8 mouse cellular contexts compared by ENCODE assay signal in the genomic region with DNA sequence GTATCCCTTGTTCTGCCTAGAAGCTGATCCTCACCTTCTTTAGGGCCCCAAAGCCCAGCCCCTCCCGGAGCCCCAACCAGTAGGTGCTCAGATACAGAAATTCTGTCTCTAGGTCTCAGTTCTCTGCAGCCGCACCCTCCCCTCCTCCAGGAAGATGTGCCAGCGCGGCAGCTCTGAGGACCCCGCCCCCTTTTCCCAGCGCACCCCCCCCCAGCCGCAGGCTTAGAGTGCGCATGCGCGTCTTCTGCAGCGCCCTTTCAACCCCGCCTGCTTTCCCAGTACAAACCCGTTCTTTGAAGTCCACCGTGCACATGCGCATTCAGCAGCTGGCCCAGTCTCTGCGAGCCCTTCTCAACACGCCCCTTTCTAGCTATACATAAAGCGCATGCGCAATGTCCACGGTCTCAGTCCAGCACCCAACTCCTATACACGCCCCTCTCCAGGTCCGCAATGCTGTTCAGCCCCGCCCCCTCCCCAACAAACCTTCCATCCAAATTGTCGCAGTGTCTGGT. TPM values are rescaled to one million over a fixed set of nuclear protein-coding genes. Genes with fewer than 3 reads are reported as not detected.
DNase-seq lines count a peak whose midpoint lies in the region; ATAC-seq and TF ChIP-seq lines count a peak whose summit lies in the region.

No protein-coding gene starts in this region.

- peak; percentile 98 for DNase-seq in 3T3-L1 (ENCODE audit: low read depth, low spot score)
- DNase-seq in embryonic facial prominence, embryonic 14.5 days (ENCODE audit: low spot score), result peak; percentile 98
- peak; percentile 83 to 92 for DNase-seq in heart, adult 9 months (ENCODE audit: low spot score in 2 of 2)
- peak; percentile 87 for DNase-seq in kidney, adult 9 months
- peak; percentile 58 to 61 for DNase-seq in spleen, adult 2 months (ENCODE audit: low read depth in 1 of 2, low spot score in 2 of 2)

- peaks cover 40% of the 10 kb centered on the region for H3K36me3 ChIP-seq in embryonic facial prominence, embryonic 14.5 days (ENCODE audit: control insufficient read depth, insufficient read depth, low read length)
- peaks cover 40% of the 10 kb centered on the region for H3K36me3 ChIP-seq in limb, embryonic 13.5 days
- no peaks in the 10 kb centered on the region; the same call in 1 of the 2 replicates for H3K36me3 ChIP-seq in midbrain, embryonic 15.5 days (replicated peaks)
- H3K36me3 ChIP-seq in spleen, adult 2 months (ENCODE audit: control insufficient read depth, insufficient read depth, low read length), result no peaks in the 10 kb centered on the region

- no peaks in the 10 kb centered on the region for H3K9me3 ChIP-seq in embryonic facial prominence, embryonic 14.5 days (ENCODE audit: control insufficient read depth, low read length)
- H3K9me3 ChIP-seq in limb, embryonic 13.5 days, result no peaks in the 10 kb centered on the region
- no peaks in the 10 kb centered on the region for H3K9me3 ChIP-seq in midbrain, embryonic 15.5 days

- H3K4me2 ChIP-seq in embryonic facial prominence, embryonic 14.5 days (ENCODE audit: low read depth, low read length), result peak overlapping the region; percentile 60
- peak overlapping the region; percentile 64 for H3K4me2 ChIP-seq in limb, embryonic 13.5 days (replicated peaks)
- peak overlapping the region; percentile 56 for H3K4me2 ChIP-seq in midbrain, embryonic 15.5 days

- no peak for TF ChIP-seq POLR2A in bone marrow, adult 2 months (IDR thresholded peaks at IDR 0.05; ENCODE audit: borderline replicate concordance, control insufficient read depth, low read depth, low read length)
- TF ChIP-seq POLR2A in spleen, adult 2 months (IDR thresholded peaks at IDR 0.05; ENCODE audit: low read depth, low read length), result no peak

- H3K4me1 ChIP-seq in bone marrow, adult 2 months (ENCODE audit: control insufficient read depth, insufficient read depth, low read length), result no peaks in the 10 kb centered on the region
- peaks cover 5% of the 10 kb centered on the region; the same call in 1 of the 2 replicates for H3K4me1 ChIP-seq in embryonic facial prominence, embryonic 14.5 days (ENCODE audit: control insufficient read depth, insufficient read depth, low read length)
- peaks cover 7% of the 10 kb centered on the region for H3K4me1 ChIP-seq in limb, embryonic 13.5 days
- H3K4me1 ChIP-seq in midbrain, embryonic 15.5 days, result peaks cover 8% of the 10 kb centered on the region
- no peaks in the 10 kb centered on the region; the same call in 1 of the 2 replicates for H3K4me1 ChIP-seq in spleen, adult 2 months (ENCODE audit: control insufficient read depth, insufficient read depth, insufficient read length)

- TF ChIP-seq CTCF in bone marrow, adult 2 months (IDR thresholded peaks at IDR 0.05; ENCODE audit: control insufficient read depth, insufficient read depth, low read length), result no peak
- TF ChIP-seq CTCF in spleen, adult 2 months (IDR thresholded peaks at IDR 0.05; ENCODE audit: extremely low read depth, insufficient read depth, insufficient read length, insufficient replicate concordance), result no peak

- peak overlapping the region; percentile 54 for H3K4me3 ChIP-seq in bone marrow, adult 2 months (replicated peaks; ENCODE audit: control insufficient read depth, low read depth, low read length)
- peak overlapping the region; percentile 50 for H3K4me3 ChIP-seq in embryonic facial prominence, embryonic 14.5 days (ENCODE audit: low read depth, low read length)
- H3K4me3 ChIP-seq in limb, embryonic 13.5 days, result peak overlapping the region; percentile 53
- peak overlapping the region; percentile 54 for H3K4me3 ChIP-seq in midbrain, embryonic 15.5 days
- H3K4me3 ChIP-seq in spleen, adult 2 months (ENCODE audit: extremely low read depth, insufficient read depth, insufficient read length), result peak overlapping the region; percentile 66

- no peak overlapping the region for H3K27ac ChIP-seq in bone marrow, adult 2 months (ENCODE audit: control insufficient read depth, insufficient read depth, low read depth, low read length, poor library complexity)
- H3K27ac ChIP-seq in embryonic facial prominence, embryonic 14.5 days (replicated peaks; ENCODE audit: low read depth, low read length), result peak overlapping the region; percentile 87
- no peak overlapping the region for H3K27ac ChIP-seq in limb, embryonic 13.5 days
- H3K27ac ChIP-seq in midbrain, embryonic 15.5 days, result peak overlapping the region; percentile 86
- no peak overlapping the region for H3K27ac ChIP-seq in spleen, adult 2 months (ENCODE audit: insufficient read depth, low read length)

- WGBS in bone marrow, adult 2 months, result 13% methylated on average over 22 of the region's 24 CpGs
- WGBS in embryonic facial prominence, embryonic 14.5 days, result 30% methylated on average over 18 of the region's 24 CpGs
- WGBS in limb, embryonic 13.5 days, result 20% methylated on average over 23 of the region's 24 CpGs
- WGBS in midbrain, embryonic 15.5 days, result 31% methylated on average over 21 of the region's 24 CpGs
- 28% methylated on average over 23 of the region's 24 CpGs for WGBS in spleen, adult 2 months

- no peaks in the 10 kb centered on the region for H3K27me3 ChIP-seq in embryonic facial prominence, embryonic 14.5 days (replicated peaks; ENCODE audit: control insufficient read depth, insufficient read depth, low read length)
- peaks cover 5% of the 10 kb centered on the region; the same call in 1 of the 2 replicates for H3K27me3 ChIP-seq in limb, embryonic 13.5 days
- H3K27me3 ChIP-seq in midbrain, embryonic 15.5 days (replicated peaks), result no peaks in the 10 kb centered on the region
- no peaks in the 10 kb centered on the region for H3K27me3 ChIP-seq in spleen, adult 2 months (ENCODE audit: control insufficient read depth, insufficient read depth, low read length)

- ATAC-seq in embryonic facial prominence, embryonic 14.5 days (ENCODE audit: low read depth), result peak; percentile 96
- peak; percentile 96 for ATAC-seq in limb, embryonic 13.5 days (ENCODE audit: low FRiP score, low read depth)
- peak; percentile 94 for ATAC-seq in midbrain, embryonic 15.5 days (replicated peaks)

- H3K9ac ChIP-seq in embryonic facial prominence, embryonic 14.5 days (ENCODE audit: low read depth, low read length), result peak overlapping the region; percentile 69
- peak overlapping the region; percentile 63 for H3K9ac ChIP-seq in limb, embryonic 13.5 days
- H3K9ac ChIP-seq in midbrain, embryonic 15.5 days, result peak overlapping the region; percentile 57

RNA-seq across cellular contexts. Expression of gene Maged2, which starts 1.3 kb away (rescaled TPM):
- polyA plus RNA-seq in bone marrow, adult 2 months (2011; ENCODE audit: insufficient read depth, insufficient read length, low replicate concordance, missing spikeins), result 6.8 and 8.3 TPM in 2 replicates
- 964 and 1,045 TPM in 2 replicates for polyA plus RNA-seq in embryonic facial prominence, embryonic 14.5 days (2014; fragmentation: Nextera tagmentation; extraction: Ambion mirVana)
- polyA plus RNA-seq in limb, embryonic 13.5 days (2015; fragmentation: Nextera tagmentation; extraction: Ambion mirVana), result 816 and 832 TPM in 2 replicates
- polyA plus RNA-seq in midbrain, embryonic 15.5 days (2015; fragmentation: Nextera tagmentation; extraction: Ambion mirVana), result 418 TPM in 2 replicates
- polyA plus RNA-seq in spleen, adult 2 months (2012; rRNA removed), result 8.5 TPM in 2 replicates

Comparison
In these comparisons a context has a peak if more than half of its experiments do, and no peak if none do; other contexts are left out.
1. H3K27ac ChIP-seq: peak in embryonic facial prominence, embryonic 14.5 days (single experiment) and midbrain, embryonic 15.5 days (single experiment); none in bone marrow, adult 2 months (single experiment), limb, embryonic 13.5 days (single experiment) and spleen, adult 2 months (single experiment).
2. RNA of gene Maged2, which starts 1.3 kb away (polyA plus RNA-seq): 964 to 1,045 TPM in embryonic facial prominence, embryonic 14.5 days, 816 to 832 TPM in limb, embryonic 13.5 days and 418 TPM in midbrain, embryonic 15.5 days; 8.5 TPM in spleen, adult 2 months and 6.8 to 8.3 TPM in bone marrow, adult 2 months; every median in the first group is over 10 times any median in the second.
3. Peak in every context shown above with its lines, with median percentiles within 50 percentile points of each other: DNase-seq, H3K4me3 ChIP-seq, ATAC-seq, H3K4me2 ChIP-seq and H3K9ac ChIP-seq.